Mouse (Mus musculus) T-cell, adult 2 months (primary cell): ENCODE measurements at regions not wholly inside any gene's neighbourhood (a gene's known extent, or its start where the extent isn't known, plus 50 kb on each side); places are given as distances from the start of the nearest gene placed in this dataset.

Experiments used
- DNase-seq: peaks from one replicate; pipeline ENCODE4 v3.0.0; 2022; ENCODE audit warnings: low spot score

GRCm38 (mm10) chr9:84178705-84179104 is 253.8 kb downstream of the Bckdhb start:
- DNase-seq = no peak

- no peak for DNase-seq
Measured at GRCm38 (mm10) chr9:84179238-84179637, 254.3 kb downstream of the Bckdhb start.

GRCm38 (mm10) chr9:84183637-84184374 is 258.9 kb downstream of the Bckdhb start:
- DNase-seq = no peak

- DNase-seq = no peak
Measured at GRCm38 (mm10) chr9:84187531-84187930, 262.6 kb downstream of the Bckdhb start.

- DNase-seq = no peak
Measured at GRCm38 (mm10) chr9:84193405-84193804, 268.5 kb downstream of the Bckdhb start.

GRCm38 (mm10) chr9:84194716-84195115 is 269.8 kb downstream of the Bckdhb start:
- no peak for DNase-seq

GRCm38 (mm10) chr9:84195338-84195737 is 270.4 kb downstream of the Bckdhb start:
- no peak for DNase-seq

- no peak for DNase-seq
Measured at GRCm38 (mm10) chr9:84200208-84200607, 275.3 kb downstream of the Bckdhb start.

GRCm38 (mm10) chr9:84204056-84204455 is 279.1 kb downstream of the Bckdhb start:
- no peak for DNase-seq

GRCm38 (mm10) chr9:84240491-84240975 is 315.6 kb downstream of the Bckdhb start:
- DNase-seq = no peak

- no peak for DNase-seq
Measured at GRCm38 (mm10) chr9:84249765-84250164, 324.8 kb downstream of the Bckdhb start.

GRCm38 (mm10) chr9:84253022-84253991 is 328.4 kb downstream of the Bckdhb start:
- no peak for DNase-seq

- DNase-seq = no peak
Measured at GRCm38 (mm10) chr9:84258488-84258887, 333.5 kb downstream of the Bckdhb start.

- no peak for DNase-seq
Measured at GRCm38 (mm10) chr9:84259751-84260150, 334.8 kb downstream of the Bckdhb start.

GRCm38 (mm10) chr9:84262151-84262550 is 337.2 kb downstream of the Bckdhb start:
- no peak for DNase-seq

- DNase-seq = no peak
Measured at GRCm38 (mm10) chr9:84266974-84267373, 342.0 kb downstream of the Bckdhb start.

- no peak for DNase-seq
Measured at GRCm38 (mm10) chr9:84274608-84275007, 349.7 kb downstream of the Bckdhb start.

GRCm38 (mm10) chr9:84278295-84278694 is 353.4 kb downstream of the Bckdhb start:
- no peak for DNase-seq

- DNase-seq = no peak
Measured at GRCm38 (mm10) chr9:84278731-84279130, 353.8 kb downstream of the Bckdhb start.

GRCm38 (mm10) chr9:84280898-84281297 is 356.0 kb downstream of the Bckdhb start:
- no peak for DNase-seq

GRCm38 (mm10) chr9:84281610-84282009 is 356.7 kb downstream of the Bckdhb start:
- no peak for DNase-seq

- DNase-seq = no peak
Measured at GRCm38 (mm10) chr9:84283296-84283695, 358.4 kb downstream of the Bckdhb start.

- DNase-seq = no peak
Measured at GRCm38 (mm10) chr9:84285604-84286003, 360.7 kb downstream of the Bckdhb start.
